Mouse (Mus musculus): ENCODE measurements around the gene Dot1l. TPM values are rescaled to one million over a fixed set of nuclear protein-coding genes. Genes with fewer than 3 reads are reported as not detected.

The Dot1l gene
- total and polyA plus RNA-seq, 2 experiments from 2014 or later: 13.4 to 34.4 TPM

DNA sequence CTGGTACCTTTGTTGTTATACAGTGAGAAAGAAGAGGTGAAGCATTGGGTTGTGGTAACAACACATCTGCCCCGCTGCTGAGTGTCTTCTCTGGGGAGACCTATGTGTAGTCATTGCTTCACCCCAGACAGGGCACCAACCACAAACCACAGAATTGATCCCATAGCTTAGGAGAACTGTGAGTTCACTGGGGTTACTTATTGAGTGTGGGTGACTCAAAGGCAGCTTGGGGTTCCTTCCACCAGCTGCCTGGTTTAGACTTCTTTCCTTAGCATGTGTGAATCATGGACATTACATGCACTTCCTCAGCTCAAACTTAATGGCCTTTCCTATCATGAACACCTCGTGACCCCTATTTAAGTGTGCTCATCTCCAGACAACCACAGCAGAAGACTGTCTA lies 8.5 kb downstream of the Dot1l start:
- Histone ChIP-seq H3K27me3 (ENCODE audit: insufficient read depth, low read length) (no peaks in the 10 kb centered on the region), H3K36me3 (ENCODE audit: insufficient read depth, low read length) (peaks cover 34% of the 10 kb centered on the region), H3K9ac (replicated peaks; ENCODE audit: low read length, poor library complexity, severe bottlenecking) (no peak overlapping the region), H3K4me1 (ENCODE audit: insufficient read depth, low read length) (no peaks in the 10 kb centered on the region), H3K4me2 (ENCODE audit: low read depth, low read length, poor library complexity, severe bottlenecking) (no peak overlapping the region), H3K4me3 (ENCODE audit: low read depth, low read length) (no peak overlapping the region), H3K27ac (ENCODE audit: low read depth, low read length) (no peak overlapping the region), H3K9me3 (ENCODE audit: low read length) (no peaks in the 10 kb centered on the region)
- TF ChIP-seq CTCF (IDR thresholded peaks at IDR 0.05): no peak
- DNase-seq (ENCODE audit: low spot score): no peak
- 98% methylated on average over 2 of the region's 2 CpGs for WGBS
- no peak for ATAC-seq (ENCODE audit: low FRiP score)

DNA sequence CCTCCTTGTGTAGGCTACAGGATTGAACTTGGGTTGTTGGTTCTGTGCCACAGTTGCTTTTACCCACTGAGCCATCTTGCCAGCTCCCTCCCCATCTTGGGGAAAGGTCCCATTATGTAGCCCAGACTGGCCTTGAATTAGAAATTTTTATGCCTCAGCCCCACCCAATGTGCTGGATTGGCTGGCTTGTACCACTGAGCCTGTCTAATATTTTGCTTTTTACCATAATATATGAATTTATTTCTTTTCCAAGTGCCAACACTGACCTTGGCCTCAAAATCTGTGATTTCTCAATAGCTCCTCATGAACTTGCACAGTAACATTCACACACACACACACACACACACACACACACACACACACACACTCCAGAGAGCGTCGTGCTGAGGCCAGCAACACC lies 10.7 kb downstream of the Dot1l start:
- no peak overlapping the region for H3K9ac ChIP-seq (replicated peaks; ENCODE audit: low read length, poor library complexity, severe bottlenecking)
- ATAC-seq (ENCODE audit: low FRiP score) (no peak), DNase-seq (ENCODE audit: low spot score) (no peak)
- H3K9me3 ChIP-seq (ENCODE audit: low read length): no peaks in the 10 kb centered on the region
- peaks cover 49% of the 10 kb centered on the region for H3K36me3 ChIP-seq (ENCODE audit: insufficient read depth, low read length)
- H3K4me2 ChIP-seq (ENCODE audit: low read depth, low read length, poor library complexity, severe bottlenecking): no peak overlapping the region
- H3K4me3 ChIP-seq (ENCODE audit: low read depth, low read length): no peak overlapping the region
- TF ChIP-seq CTCF (IDR thresholded peaks at IDR 0.05): no peak
- no peaks in the 10 kb centered on the region for H3K4me1 ChIP-seq (ENCODE audit: insufficient read depth, low read length)
- WGBS: 98% methylated on average over 2 of the region's 2 CpGs
- no peak overlapping the region for H3K27ac ChIP-seq (ENCODE audit: low read depth, low read length)
- no peaks in the 10 kb centered on the region for H3K27me3 ChIP-seq (ENCODE audit: insufficient read depth, low read length)

- Histone ChIP-seq H3K9ac (replicated peaks; ENCODE audit: low read length, poor library complexity, severe bottlenecking) (no peak overlapping the region), H3K27me3 (ENCODE audit: insufficient read depth, low read length) (no peaks in the 10 kb centered on the region), H3K36me3 (ENCODE audit: insufficient read depth, low read length) (peaks cover 54% of the 10 kb centered on the region), H3K4me1 (ENCODE audit: insufficient read depth, low read length) (no peaks in the 10 kb centered on the region), H3K4me3 (ENCODE audit: low read depth, low read length) (no peak overlapping the region), H3K9me3 (ENCODE audit: low read length) (no peaks in the 10 kb centered on the region), H3K4me2 (ENCODE audit: low read depth, low read length, poor library complexity, severe bottlenecking) (no peak overlapping the region), H3K27ac (ENCODE audit: low read depth, low read length) (no peak overlapping the region)
- no peak for ATAC-seq (ENCODE audit: low FRiP score)
- DNase-seq (ENCODE audit: low spot score): no peak
- TF ChIP-seq CTCF (IDR thresholded peaks at IDR 0.05): no peak
- 86% methylated on average over 10 of the region's 10 CpGs for WGBS
Measured at GRCm38 (mm10) chr10:80766161-80766815, 11.3 kb downstream of the Dot1l start.

GRCm38 (mm10) chr10:80768365-80768764 lies 13.4 kb downstream of the Dot1l start:
- H3K36me3 ChIP-seq (ENCODE audit: insufficient read depth, low read length): peaks cover 71% of the 10 kb centered on the region
- H3K27me3 ChIP-seq (ENCODE audit: insufficient read depth, low read length): no peaks in the 10 kb centered on the region

GRCm38 (mm10) chr10:80773816-80774215 lies 18.8 kb downstream of the Dot1l start:
- DNase-seq (ENCODE audit: low spot score) (no peak), ATAC-seq (ENCODE audit: low FRiP score) (no peak)
- no peaks in the 10 kb centered on the region for H3K27me3 ChIP-seq (ENCODE audit: insufficient read depth, low read length)
- WGBS: 88% methylated on average over 5 of the region's 5 CpGs
- H3K27ac ChIP-seq (ENCODE audit: low read depth, low read length): peak overlapping the region; percentile 70; the same call in 1 of the 2 replicates
- no peak overlapping the region for H3K4me2 ChIP-seq (ENCODE audit: low read depth, low read length, poor library complexity, severe bottlenecking)
- TF ChIP-seq CTCF (IDR thresholded peaks at IDR 0.05): no peak
- peaks cover 80% of the 10 kb centered on the region for H3K36me3 ChIP-seq (ENCODE audit: insufficient read depth, low read length)
- H3K4me3 ChIP-seq (ENCODE audit: low read depth, low read length): no peak overlapping the region
- no peaks in the 10 kb centered on the region for H3K4me1 ChIP-seq (ENCODE audit: insufficient read depth, low read length)
- no peaks in the 10 kb centered on the region for H3K9me3 ChIP-seq (ENCODE audit: low read length)
- no peak overlapping the region for H3K9ac ChIP-seq (replicated peaks; ENCODE audit: low read length, poor library complexity, severe bottlenecking)

More at GRCm38 (mm10) chr10:80768365-80768764, 13.4 kb downstream of the Dot1l start:
- TF ChIP-seq CTCF (IDR thresholded peaks at IDR 0.05): no peak
- Histone ChIP-seq H3K27ac (ENCODE audit: low read depth, low read length) (no peak overlapping the region), H3K9me3 (ENCODE audit: low read length) (no peaks in the 10 kb centered on the region), H3K9ac (replicated peaks; ENCODE audit: low read length, poor library complexity, severe bottlenecking) (no peak overlapping the region), H3K4me2 (ENCODE audit: low read depth, low read length, poor library complexity, severe bottlenecking) (no peak overlapping the region), H3K4me3 (ENCODE audit: low read depth, low read length) (no peak overlapping the region), H3K4me1 (ENCODE audit: insufficient read depth, low read length) (no peaks in the 10 kb centered on the region)
- DNase-seq (ENCODE audit: low spot score) (no peak), ATAC-seq (ENCODE audit: low FRiP score) (no peak)
- WGBS: 93% methylated on average over 6 of the region's 6 CpGs

DNA sequence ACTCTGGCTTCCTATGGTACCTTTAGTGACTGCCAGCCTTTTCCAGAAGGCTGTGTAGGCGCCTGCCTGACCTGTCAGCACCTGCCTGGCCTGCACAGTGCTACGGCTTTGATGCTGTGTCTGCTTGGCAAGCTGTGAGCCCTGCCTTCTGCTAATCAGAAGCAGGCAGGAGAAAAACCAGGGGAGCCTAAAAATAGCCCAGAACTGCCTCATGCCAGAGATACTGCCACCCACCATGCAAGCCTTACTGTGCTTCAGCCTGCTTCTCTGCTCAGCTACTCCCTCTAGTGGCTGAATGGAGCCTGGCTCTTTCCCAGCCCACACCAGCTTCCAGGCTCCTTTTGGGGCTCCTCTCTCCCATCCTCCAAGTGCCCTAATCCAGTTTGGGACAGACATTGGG lies 19.5 kb downstream of the Dot1l start:
- Histone ChIP-seq H3K4me1 (ENCODE audit: insufficient read depth, low read length) (no peaks in the 10 kb centered on the region), H3K4me3 (ENCODE audit: low read depth, low read length) (no peak overlapping the region), H3K27ac (ENCODE audit: low read depth, low read length) (peak overlapping the region; percentile 70), H3K9me3 (ENCODE audit: low read length) (no peaks in the 10 kb centered on the region), H3K27me3 (ENCODE audit: insufficient read depth, low read length) (no peaks in the 10 kb centered on the region), H3K4me2 (ENCODE audit: low read depth, low read length, poor library complexity, severe bottlenecking) (no peak overlapping the region), H3K36me3 (ENCODE audit: insufficient read depth, low read length) (peaks cover 77% of the 10 kb centered on the region), H3K9ac (replicated peaks; ENCODE audit: low read length, poor library complexity, severe bottlenecking) (no peak overlapping the region; the same call in 1 of the 2 replicates)
- WGBS: 67% methylated on average over 2 of the region's 2 CpGs
- TF ChIP-seq CTCF (IDR thresholded peaks at IDR 0.05): peak; percentile 90
- ATAC-seq (ENCODE audit: low FRiP score) (peak; percentile 59), DNase-seq (ENCODE audit: low spot score) (peak; percentile 90)

Data from midbrain, postnatal 0 days (tissue).